8 mouse cellular contexts compared by ENCODE assay signal in the genomic region with DNA sequence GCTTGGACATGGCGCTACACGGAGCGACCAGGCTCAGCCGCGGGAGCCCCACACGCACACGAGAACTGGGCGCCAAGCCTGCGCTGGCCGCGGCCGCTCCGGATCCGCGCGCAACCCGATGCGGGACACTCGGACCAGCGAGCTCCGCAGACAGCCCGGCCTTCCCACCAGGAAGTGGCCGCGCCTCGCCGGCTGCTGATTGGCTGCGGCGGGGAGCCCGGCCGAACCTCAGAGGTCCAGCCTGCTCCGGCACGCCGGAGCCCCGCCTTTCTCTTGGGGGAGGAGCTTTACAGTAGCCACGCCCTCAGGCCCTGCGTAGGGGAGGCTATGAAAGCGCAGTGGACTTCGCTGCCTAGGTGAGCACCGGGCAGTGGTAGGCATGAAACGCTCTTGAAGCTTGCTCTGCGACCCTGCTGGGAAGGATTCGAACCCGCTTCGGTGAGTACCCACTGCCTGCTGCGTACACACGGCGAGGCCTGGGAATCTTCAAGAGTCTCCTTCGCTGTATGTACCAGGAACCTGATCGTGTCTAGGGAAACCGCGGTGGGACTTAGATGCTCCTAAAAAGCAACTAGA. TPM values are rescaled to one million over a fixed set of nuclear protein-coding genes. Genes with fewer than 3 reads are reported as not detected.
DNase-seq lines count a peak whose midpoint lies in the region; ATAC-seq and TF ChIP-seq lines count a peak whose summit lies in the region.

Gene Ostf1, minus strand, starts transcription at position 180 of the 576 bp plus-strand sequence.
Gene Nmrk1, plus strand, starts transcription at position 307 of the 576 bp plus-strand sequence.

- H3K4me1 ChIP-seq in heart, embryonic 12.5 days (replicated peaks): peaks cover 10% of the 10 kb centered on the region
- H3K4me1 ChIP-seq in kidney, postnatal 0 days (replicated peaks; ENCODE audit: insufficient read depth, low read length): peaks cover 16% of the 10 kb centered on the region; the same call in 1 of the 2 replicates
- H3K4me1 ChIP-seq in liver, embryonic 11.5 days (replicated peaks; ENCODE audit: control insufficient read depth, insufficient read depth, low read length): peaks cover 14% of the 10 kb centered on the region
- 0 out of 2 replicates have a peak, but pooled peaks cover 7% of the 10 kb centered on the region for H3K4me1 ChIP-seq in stomach, embryonic 14.5 days (ENCODE audit: control insufficient read depth, insufficient read depth, low read length)

- under 1% methylated on average over 51 of the region's 51 CpGs for WGBS in heart, embryonic 12.5 days
- 1% methylated on average over 51 of the region's 51 CpGs for WGBS in kidney, postnatal 0 days
- WGBS in liver, embryonic 11.5 days: under 1% methylated on average over 51 of the region's 51 CpGs
- WGBS in stomach, embryonic 14.5 days: under 1% methylated on average over 48 of the region's 51 CpGs

- H3K9me3 ChIP-seq in heart, embryonic 12.5 days (replicated peaks): no peaks in the 10 kb centered on the region
- H3K9me3 ChIP-seq in kidney, postnatal 0 days (replicated peaks; ENCODE audit: low read length): no peaks in the 10 kb centered on the region
- no peaks in the 10 kb centered on the region for H3K9me3 ChIP-seq in liver, embryonic 11.5 days (ENCODE audit: control insufficient read depth, low read length)
- H3K9me3 ChIP-seq in stomach, embryonic 14.5 days (ENCODE audit: control insufficient read depth, low read depth, low read length): no peaks in the 10 kb centered on the region

- peak; percentile 92 for DNase-seq in CD4-positive helper T cell, adult 2 months (ENCODE audit: low read depth, low spot score)
- DNase-seq in brain, embryonic 18.5 days (ENCODE audit: low read depth, low spot score): peak; percentile 72
- peak; percentile 96 for DNase-seq in kidney, postnatal 0 days (ENCODE audit: low spot score)
- DNase-seq in liver, embryonic 11.5 days (ENCODE audit: low spot score): peak; percentile 94
- peak; percentile 92 for DNase-seq in naive thymus-derived CD4-positive, alpha-beta T cell, adult 2 months (ENCODE audit: low read depth)

- H3K36me3 ChIP-seq in heart, embryonic 12.5 days: 0 out of 2 replicates have a peak, but pooled peaks cover 3% of the 10 kb centered on the region
- H3K36me3 ChIP-seq in kidney, postnatal 0 days (ENCODE audit: insufficient read depth, low read length): no peaks in the 10 kb centered on the region
- H3K36me3 ChIP-seq in liver, embryonic 11.5 days (ENCODE audit: control insufficient read depth, insufficient read depth, low read length): no peaks in the 10 kb centered on the region
- H3K36me3 ChIP-seq in stomach, embryonic 14.5 days (ENCODE audit: control insufficient read depth, insufficient read depth, low read length): no peaks in the 10 kb centered on the region

- H3K4me2 ChIP-seq in heart, embryonic 12.5 days: peak within 1 kb of the TSS; percentile 70
- H3K4me2 ChIP-seq in kidney, postnatal 0 days (ENCODE audit: low read length): peak within 1 kb of the TSS; percentile 61
- peak within 1 kb of the TSS; percentile 80 for H3K4me2 ChIP-seq in liver, embryonic 11.5 days
- peak within 1 kb of the TSS; percentile 66 for H3K4me2 ChIP-seq in stomach, embryonic 14.5 days (replicated peaks; ENCODE audit: low read depth, low read length)

- H3K9ac ChIP-seq in heart, embryonic 12.5 days: peak within 1 kb of the TSS; percentile 83
- peak within 1 kb of the TSS; percentile 83 for H3K9ac ChIP-seq in kidney, postnatal 0 days (ENCODE audit: low read depth, low read length)
- H3K9ac ChIP-seq in liver, embryonic 11.5 days (ENCODE audit: low read depth, low read length): peak within 1 kb of the TSS; percentile 75
- H3K9ac ChIP-seq in stomach, embryonic 14.5 days (replicated peaks; ENCODE audit: low read depth, low read length): peak within 1 kb of the TSS; percentile 76

- ATAC-seq in erythroid progenitor cell, adult 5-6 weeks (replicated peaks; ENCODE audit: low FRiP score, poor library complexity, severe bottlenecking): peak; percentile 98
- ATAC-seq in heart, embryonic 12.5 days (ENCODE audit: insufficient number of reproducible peaks, low FRiP score): peak; percentile 99
- peak; percentile 97 for ATAC-seq in kidney, postnatal 0 days (replicated peaks; ENCODE audit: low FRiP score, low read depth)
- peak; percentile 97 for ATAC-seq in liver, embryonic 11.5 days (replicated peaks; ENCODE audit: low FRiP score)
- peak; percentile 98 for ATAC-seq in stomach, embryonic 14.5 days (ENCODE audit: insufficient number of reproducible peaks, insufficient read depth, low FRiP score, low read depth)

- TF ChIP-seq CTCF in kidney, postnatal 0 days (IDR thresholded peaks at IDR 0.05; ENCODE audit: low read depth): no peak

- H3K27me3 ChIP-seq in heart, embryonic 12.5 days (replicated peaks): no peaks in the 10 kb centered on the region
- H3K27me3 ChIP-seq in kidney, postnatal 0 days (ENCODE audit: insufficient read depth, low read length): no peaks in the 10 kb centered on the region
- no peaks in the 10 kb centered on the region for H3K27me3 ChIP-seq in liver, embryonic 11.5 days (replicated peaks; ENCODE audit: control insufficient read depth, insufficient read depth, low read length)
- H3K27me3 ChIP-seq in stomach, embryonic 14.5 days (ENCODE audit: control insufficient read depth, insufficient read depth, low read length): no peaks in the 10 kb centered on the region

- peak within 1 kb of the TSS; percentile 76 for H3K27ac ChIP-seq in heart, embryonic 12.5 days (ENCODE audit: poor library complexity, severe bottlenecking)
- peak within 1 kb of the TSS; percentile 97 for H3K27ac ChIP-seq in kidney, postnatal 0 days
- peak within 1 kb of the TSS; percentile 74 for H3K27ac ChIP-seq in liver, embryonic 11.5 days (ENCODE audit: low read depth, low read length)
- H3K27ac ChIP-seq in stomach, embryonic 14.5 days (ENCODE audit: low read length): peak within 1 kb of the TSS; percentile 81

- peak within 1 kb of the TSS; percentile 75 for H3K4me3 ChIP-seq in heart, embryonic 12.5 days
- H3K4me3 ChIP-seq in kidney, postnatal 0 days (replicated peaks; ENCODE audit: low read depth, low read length): peak within 1 kb of the TSS; percentile 71
- H3K4me3 ChIP-seq in liver, embryonic 11.5 days (ENCODE audit: low read depth, low read length): peak within 1 kb of the TSS; percentile 84
- H3K4me3 ChIP-seq in stomach, embryonic 14.5 days (ENCODE audit: low read depth, low read length): peak within 1 kb of the TSS; percentile 86

RNA-seq across cellular contexts. Expression of gene Ostf1, which starts in this region (rescaled TPM):
- 44.0 and 59.8 TPM in 2 replicates for total RNA-seq in erythroid progenitor cell, adult 5-6 weeks (2015; ENCODE audit: low replicate concordance)
- total RNA-seq in erythroid progenitor cell, adult 5-6 weeks (2017; ENCODE audit: low replicate concordance): 38.5 and 49.5 TPM in 2 replicates
- polyA plus RNA-seq in heart, embryonic 12.5 days (2016; fragmentation: Nextera tagmentation; extraction: Ambion mirVana): 59.5 and 60.4 TPM in 2 replicates
- 190 and 191 TPM in 2 replicates for polyA plus RNA-seq in kidney, postnatal 0 days (2015; fragmentation: Nextera tagmentation; extraction: Ambion mirVana)
- polyA plus RNA-seq in liver, embryonic 11.5 days (2014; fragmentation: Nextera tagmentation; extraction: Ambion mirVana): 86.8 and 92.2 TPM in 2 replicates
- 70.4 and 71.3 TPM in 2 replicates for polyA plus RNA-seq in stomach, embryonic 14.5 days (2014; fragmentation: Nextera tagmentation; extraction: Ambion mirVana)

RNA-seq across cellular contexts. Expression of gene Nmrk1, which starts in this region (rescaled TPM):
- total RNA-seq in erythroid progenitor cell, adult 5-6 weeks (2015; ENCODE audit: low replicate concordance): 6.5 TPM in 1 of 2 replicates, not detected in the other
- 6.3 TPM in 1 of 2 replicates, not detected in the other for total RNA-seq in erythroid progenitor cell, adult 5-6 weeks (2017; ENCODE audit: low replicate concordance)
- 5.7 and 6.3 TPM in 2 replicates for polyA plus RNA-seq in heart, embryonic 12.5 days (2016; fragmentation: Nextera tagmentation; extraction: Ambion mirVana)
- polyA plus RNA-seq in kidney, postnatal 0 days (2015; fragmentation: Nextera tagmentation; extraction: Ambion mirVana): 20.6 and 24.7 TPM in 2 replicates
- 12.4 and 12.5 TPM in 2 replicates for polyA plus RNA-seq in liver, embryonic 11.5 days (2014; fragmentation: Nextera tagmentation; extraction: Ambion mirVana)
- polyA plus RNA-seq in stomach, embryonic 14.5 days (2014; fragmentation: Nextera tagmentation; extraction: Ambion mirVana): 13.9 and 14.8 TPM in 2 replicates

Comparison
In these comparisons a context has a peak if more than half of its experiments do, and no peak if none do; other contexts are left out.
1. Peak in every context shown above with its lines: DNase-seq, ATAC-seq, H3K4me3 ChIP-seq and H3K27ac ChIP-seq.